Mouse (Mus musculus) mature B cell (primary cell): ENCODE results near the gene Pou2f3.

ENCODE experiments used
- in situ Hi-C: fragments of 300-500 bp; cut with MboI; formaldehyde crosslinking; loops from 2 replicates; pipeline ENCODE4 v1.14.3; 2019

Pou2f3 gene

GRCm38 (mm10) chr9:43230886-43231285, 20.7 kb upstream of the Pou2f3 start:
- in situ Hi-C loops = no loop called here

GRCm38 (mm10) chr9:43229962-43230361, 19.8 kb upstream of the Pou2f3 start:
- in situ Hi-C loops = no loop called here

GRCm38 (mm10) chr9:43229398-43229895, 19.3 kb upstream of the Pou2f3 start:
- in situ Hi-C loops = no loop called here

GRCm38 (mm10) chr9:43228745-43229144, 18.6 kb upstream of the Pou2f3 start:
- in situ Hi-C loops = no loop called here

- in situ Hi-C loops = no loop called here
These were observed 17.5 kb upstream of the Pou2f3 start for GRCm38 (mm10) chr9:43227626-43228025.

GRCm38 (mm10) chr9:43226573-43227160, 16.5 kb upstream of the Pou2f3 start:
- in situ Hi-C loops = no loop called here

- in situ Hi-C loops = no loop called here
These were observed 15.3 kb upstream of the Pou2f3 start for GRCm38 (mm10) chr9:43225481-43225880.

GRCm38 (mm10) chr9:43224771-43225355, 14.7 kb upstream of the Pou2f3 start:
- in situ Hi-C loops = no loop called here

- in situ Hi-C loops = no loop called here
These were observed 12.2 kb upstream of the Pou2f3 start for GRCm38 (mm10) chr9:43222429-43222715.

GRCm38 (mm10) chr9:43221643-43222428, 11.7 kb upstream of the Pou2f3 start:
- in situ Hi-C loops = no loop called here

GRCm38 (mm10) chr9:43210771-43211450, 742 bp upstream of the Pou2f3 start:
- in situ Hi-C loops = no loop called here

GRCm38 (mm10) chr9:43206022-43206390, 4.2 kb downstream of the Pou2f3 start:
- in situ Hi-C loops = no loop called here

GRCm38 (mm10) chr9:43205343-43206021, 4.7 kb downstream of the Pou2f3 start:
- in situ Hi-C loops = no loop called here

GRCm38 (mm10) chr9:43200212-43200611, 10.0 kb downstream of the Pou2f3 start:
- in situ Hi-C loops = no loop called here

GRCm38 (mm10) chr9:43194001-43194400, 16.2 kb downstream of the Pou2f3 start:
- in situ Hi-C loops = no loop called here

- in situ Hi-C loops = no loop called here
These were observed 18.6 kb downstream of the Pou2f3 start for GRCm38 (mm10) chr9:43191561-43191960.

GRCm38 (mm10) chr9:43189021-43189356, 21.2 kb downstream of the Pou2f3 start:
- in situ Hi-C loops = no loop called here

- in situ Hi-C loops = no loop called here
These were observed 21.7 kb downstream of the Pou2f3 start for GRCm38 (mm10) chr9:43188309-43189020.

GRCm38 (mm10) chr9:43179614-43180013, 30.6 kb downstream of the Pou2f3 start:
- in situ Hi-C loops = no loop called here

GRCm38 (mm10) chr9:43178172-43178571, 32.0 kb downstream of the Pou2f3 start:
- in situ Hi-C loops = no loop called here

GRCm38 (mm10) chr9:43167081-43167480, 43.1 kb downstream of the Pou2f3 start:
- in situ Hi-C loops = no loop called here

GRCm38 (mm10) chr9:43166346-43166745, 43.8 kb downstream of the Pou2f3 start:
- in situ Hi-C loops = no loop called here
